Mouse (Mus musculus) retina, adult 2 months (tissue): ENCODE data around the gene Xntrpc.
"Not testable (repeated sequence)": the region's sequence is repeated elsewhere in the genome, so short reads cannot be mapped to it uniquely, and the experiment has no call there.

Source experiments
- DNase-seq: peaks from one replicate; pipeline ENCODE4 v3.0.0-alpha.2; 2012; ENCODE audit warnings: low read depth, low spot score

Gene Xntrpc

DNA sequence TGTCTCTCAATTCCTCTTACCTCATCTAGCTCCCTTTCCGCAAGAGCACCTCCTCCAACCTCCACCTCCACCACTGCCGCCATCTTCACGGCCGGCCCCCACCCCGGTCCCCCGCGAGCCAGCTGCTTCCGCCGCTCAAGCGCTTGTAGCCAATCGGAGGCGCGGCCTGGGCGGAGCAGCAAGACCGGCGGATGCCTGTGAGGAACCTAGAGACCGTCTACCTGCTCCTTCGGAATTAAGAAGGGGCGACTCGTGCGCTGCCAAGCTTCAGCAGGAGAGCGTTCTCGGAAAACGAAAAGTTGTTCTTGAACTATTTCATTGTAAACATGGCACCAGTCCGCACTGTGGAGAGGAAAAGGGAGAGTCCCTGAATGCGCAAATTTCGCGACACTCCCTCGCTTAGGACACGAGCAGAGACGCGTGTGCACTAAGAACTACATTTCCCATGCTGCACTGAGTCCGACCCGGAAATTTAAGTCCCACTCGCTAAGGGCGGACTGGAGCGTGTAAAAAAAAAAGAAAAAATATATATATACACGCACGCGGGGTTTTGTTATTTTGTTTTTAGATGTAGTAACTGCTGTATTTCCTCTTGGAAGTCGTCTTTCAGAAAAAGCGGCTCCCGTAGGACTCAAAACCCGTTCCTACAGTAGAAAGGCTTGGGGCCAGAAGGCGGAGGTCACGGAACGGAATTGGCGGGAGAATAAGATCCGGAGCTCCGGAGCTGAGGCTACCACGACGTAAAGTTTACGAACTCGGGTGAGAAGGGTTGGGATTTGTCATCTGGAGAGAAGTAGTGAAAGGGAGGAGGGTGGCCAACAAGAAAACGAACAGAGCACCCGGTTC lies at the start of gene Xntrpc, which contains the start of the genes Rnf121 and Xndc1:
Gene Xntrpc (plus strand): TSS at position 668 of the 846 bp plus-strand sequence.
Gene Rnf121 (minus strand): TSS at position 424 of the 846 bp plus-strand sequence.
Gene Xndc1 (plus strand): TSS at position 466 of the 846 bp plus-strand sequence.
- peak; percentile 84 for DNase-seq

DNA sequence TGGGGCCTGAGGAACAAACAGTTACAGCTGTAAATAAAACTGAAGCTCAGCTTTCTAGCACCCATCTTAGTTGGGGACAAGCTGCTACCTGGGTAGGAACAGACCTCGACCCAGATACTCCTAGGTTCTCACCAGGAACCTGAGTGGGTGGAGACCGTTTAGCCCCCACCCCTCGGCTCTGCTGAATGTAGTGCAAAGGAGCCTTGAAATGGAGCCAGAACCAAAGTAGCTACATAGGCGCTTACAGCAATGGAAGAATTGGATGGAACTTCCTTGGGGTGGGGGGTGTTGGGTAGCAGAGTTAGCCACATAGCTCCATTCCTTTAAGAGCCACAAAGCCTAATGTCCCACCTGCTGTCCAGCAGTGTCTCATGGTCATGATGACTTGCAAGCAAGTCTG lies 48.6 kb upstream of the Xntrpc start:
- DNase-seq, result no peak

DNA sequence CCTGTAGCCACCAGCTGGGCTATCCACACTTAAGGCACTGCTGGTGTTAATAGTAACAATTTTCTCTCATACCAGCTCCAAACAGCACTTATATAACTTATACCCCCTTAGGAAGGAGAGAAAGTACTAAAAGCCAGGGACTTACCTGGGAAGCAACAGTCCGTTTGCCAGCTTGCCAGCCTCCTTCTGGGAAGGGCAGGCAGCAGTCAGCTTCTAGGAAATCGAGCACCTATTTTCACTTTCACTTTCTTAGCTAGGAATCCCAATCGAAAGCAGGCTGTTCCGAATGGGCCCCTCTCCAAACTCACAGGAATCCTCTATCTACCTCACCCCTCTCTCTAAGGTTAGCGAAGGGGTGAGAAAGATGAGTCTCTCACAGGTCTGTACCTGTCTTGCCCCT lies 48.1 kb upstream of the Xntrpc start:
- no peak for DNase-seq

DNA sequence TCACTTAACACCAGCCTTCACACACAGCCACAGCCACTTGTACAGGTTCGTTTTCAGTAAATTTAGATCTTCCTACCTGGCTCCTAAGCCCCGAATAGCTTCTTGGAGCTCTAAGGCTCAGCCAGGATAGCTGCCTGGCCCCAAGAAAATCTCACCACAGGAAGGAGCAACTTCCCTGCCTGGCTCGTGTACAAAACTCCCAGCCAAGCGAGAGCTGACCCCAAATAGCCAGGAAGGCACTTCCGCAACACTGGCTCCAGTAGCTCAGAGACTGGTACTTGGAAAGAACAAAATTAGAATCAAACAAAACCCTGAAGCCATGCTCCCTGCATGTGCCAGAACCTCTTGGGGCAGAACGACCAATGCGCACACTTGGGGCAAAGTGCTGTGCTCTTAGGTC lies 47.5 kb upstream of the Xntrpc start:
- DNase-seq, result no peak

DNA sequence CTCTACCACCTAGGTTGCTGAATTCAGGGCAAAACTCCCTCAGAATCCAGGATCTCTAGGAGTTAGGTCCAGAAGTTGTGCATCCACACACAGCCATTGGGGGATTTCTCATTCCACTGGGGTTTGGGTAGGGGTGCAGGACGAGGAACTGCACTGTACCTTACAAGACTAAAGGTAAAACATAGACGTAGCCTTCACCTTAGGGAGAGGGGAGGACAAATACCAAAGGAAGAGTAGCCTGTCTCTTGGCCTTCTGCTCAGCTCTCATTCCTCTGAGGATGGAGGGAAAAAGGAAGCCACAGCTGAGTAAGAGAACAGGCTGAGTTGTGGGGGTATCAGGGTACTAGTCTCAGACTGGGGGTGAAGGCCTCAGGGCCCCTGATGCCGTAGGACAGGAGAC lies 46.9 kb upstream of the Xntrpc start, which contains the start of gene Il18bp:
Gene Il18bp (minus strand): TSS at position 101 of the 400 bp plus-strand sequence.
- DNase-seq, result no peak

DNA sequence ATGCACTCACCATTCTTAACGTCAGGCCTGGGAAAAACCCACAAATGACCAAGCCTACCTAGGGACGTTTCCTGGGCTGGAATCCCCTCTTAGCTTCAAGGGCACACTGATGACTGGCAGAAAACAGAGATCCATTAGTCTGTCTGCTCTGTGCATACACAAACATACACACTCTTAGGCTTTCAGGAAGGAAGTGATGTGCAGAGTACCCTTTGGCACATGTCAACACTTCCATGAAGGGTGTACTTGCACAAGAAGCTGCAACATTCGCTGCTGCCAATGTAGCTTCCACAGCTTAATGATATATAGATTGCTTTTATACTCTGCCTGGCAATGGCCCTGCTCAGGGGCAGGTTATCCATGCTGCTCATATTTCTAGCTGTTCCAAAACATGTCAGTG lies 46.2 kb upstream of the Xntrpc start:
- no peak for DNase-seq

DNA sequence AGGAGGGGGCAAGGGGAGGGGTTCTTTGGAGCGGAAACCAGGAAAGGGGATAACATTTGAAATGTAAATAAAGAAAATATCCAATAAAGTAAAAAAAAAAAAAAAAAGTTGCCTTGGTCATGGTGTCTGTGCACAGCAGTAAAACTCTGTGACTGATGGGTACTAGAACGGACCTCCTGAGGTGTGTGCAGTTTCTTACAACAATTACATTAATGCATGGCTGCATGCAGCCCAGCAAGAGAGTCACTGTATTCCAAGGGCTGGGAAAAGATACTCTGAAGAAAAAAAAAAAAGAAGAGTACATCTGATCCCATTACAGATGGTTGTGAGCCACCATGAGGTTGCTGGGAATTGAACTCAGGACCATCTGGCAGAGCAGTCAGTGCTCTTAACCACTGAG lies 44.6 kb upstream of the Xntrpc start:
- DNase-seq, result not testable (repeated sequence)

DNA sequence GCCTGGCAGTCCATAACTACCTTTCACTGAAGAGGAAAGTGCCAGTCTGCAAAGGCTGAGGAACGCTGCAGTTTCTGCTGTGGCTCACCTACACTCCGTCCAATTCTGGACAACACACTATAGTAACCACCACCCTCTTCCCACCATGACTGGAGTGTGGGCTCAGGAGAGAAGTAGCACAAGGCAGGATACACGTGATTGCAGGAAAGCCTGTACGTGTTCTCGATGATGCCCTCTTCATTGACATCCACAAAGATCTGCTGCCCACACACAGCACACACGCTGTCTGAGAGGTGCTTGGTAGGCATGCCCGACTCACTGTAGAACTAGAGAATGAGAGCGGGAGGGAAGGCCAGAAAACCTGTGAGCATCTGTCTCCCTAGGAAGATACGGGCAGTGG lies 41.7 kb upstream of the Xntrpc start:
- no peak for DNase-seq

DNA sequence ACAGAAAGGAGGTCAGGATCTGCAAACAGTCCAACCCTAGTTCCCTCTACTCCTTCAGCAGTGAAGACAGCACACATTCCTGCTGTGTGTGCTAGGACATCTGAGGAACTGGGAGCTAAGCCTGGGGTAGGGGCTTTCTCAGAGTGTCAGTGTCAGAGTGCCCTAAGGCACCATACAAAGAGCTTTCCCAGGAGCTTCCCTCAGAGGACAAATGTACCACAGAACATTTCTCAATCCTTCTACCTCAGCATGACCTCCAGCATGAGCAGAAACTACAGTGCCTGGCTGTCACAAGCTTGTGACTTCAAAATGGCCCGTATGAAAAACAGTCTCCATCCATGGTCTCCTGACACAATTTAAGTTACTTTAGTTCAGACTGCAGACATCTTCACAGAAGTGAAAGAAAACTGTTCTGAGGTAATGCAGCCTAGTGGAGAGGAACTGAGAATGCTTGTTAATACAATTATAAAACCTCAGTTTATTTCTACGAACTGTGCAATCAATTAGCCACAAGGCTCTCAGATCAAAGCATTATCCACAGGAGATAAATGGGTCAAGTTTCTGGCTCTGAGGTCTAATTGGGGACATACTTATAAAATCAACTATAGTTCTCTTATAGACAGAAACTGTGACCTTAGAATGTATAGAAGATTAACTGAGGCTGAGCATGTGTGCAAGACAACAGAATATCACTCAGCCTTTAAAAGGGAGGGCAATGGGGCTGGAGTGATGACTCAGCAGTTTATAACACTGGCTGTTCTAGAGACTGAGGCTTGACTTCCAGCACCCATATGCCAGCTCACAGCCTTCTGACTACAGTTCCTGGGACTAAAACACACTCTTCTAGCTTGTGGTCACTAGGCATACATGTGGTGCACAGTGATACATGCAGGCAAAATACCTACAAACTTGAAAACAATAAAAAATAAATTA lies 40.1 kb upstream of the Xntrpc start:
- no peak for DNase-seq

DNA sequence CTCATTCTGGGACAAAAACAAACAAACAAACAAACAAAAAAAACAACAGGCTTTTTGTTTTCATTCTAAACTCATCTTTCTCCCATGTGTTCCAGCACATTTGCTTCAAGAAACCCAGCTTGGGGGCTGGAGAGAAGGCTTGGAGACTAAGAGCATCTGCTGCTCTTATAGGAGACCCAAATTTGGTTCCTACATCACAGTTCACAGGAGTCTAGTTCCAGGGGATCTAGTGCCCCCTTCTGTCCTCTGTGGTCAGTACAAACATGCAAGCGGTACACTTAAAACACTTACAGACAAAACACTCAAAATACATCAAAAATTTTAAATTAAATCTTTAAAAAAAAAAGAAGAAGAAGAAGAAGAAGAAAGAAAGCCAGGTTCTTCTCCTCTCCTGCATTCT lies 30.6 kb upstream of the Xntrpc start:
- DNase-seq, result no peak

DNA sequence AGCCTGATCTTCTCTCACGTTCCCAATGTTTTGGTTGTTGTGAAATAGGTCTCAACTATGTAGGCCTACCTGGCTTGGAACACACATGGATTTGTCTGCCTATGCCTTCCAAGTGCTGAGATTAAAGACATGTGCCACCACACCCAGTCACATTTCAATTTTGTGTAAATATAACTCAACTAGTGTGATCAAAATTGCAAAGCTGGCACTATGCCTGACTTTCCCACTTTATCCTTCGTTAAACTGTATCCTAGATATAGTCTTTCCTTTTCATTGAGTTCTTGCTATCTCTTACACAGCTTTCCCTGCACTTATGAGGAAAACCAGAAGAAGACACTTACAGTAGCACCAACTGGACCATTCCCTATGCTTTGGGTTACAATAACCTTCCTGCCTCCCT lies 30.0 kb upstream of the Xntrpc start:
- DNase-seq, result no peak

DNA sequence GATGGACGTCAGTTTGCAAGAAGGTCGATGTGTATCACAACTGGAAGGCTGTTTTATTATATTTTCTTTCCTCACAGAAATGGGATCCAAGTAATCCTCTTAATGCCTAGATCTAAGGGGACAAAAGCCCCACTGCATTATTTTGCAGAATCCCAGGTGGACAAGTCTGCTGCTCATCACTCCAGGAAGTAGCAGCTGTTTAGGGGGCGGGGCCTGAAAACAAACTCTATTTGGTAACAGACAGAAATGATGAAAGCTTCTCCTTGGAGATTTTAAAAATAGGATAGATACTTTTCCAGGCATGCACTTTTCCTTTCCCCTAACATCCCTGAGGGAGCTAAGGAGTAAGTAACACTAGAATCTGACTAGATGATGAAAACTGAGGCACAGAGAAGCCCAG lies 28.2 kb upstream of the Xntrpc start:
- DNase-seq, result no peak

DNA sequence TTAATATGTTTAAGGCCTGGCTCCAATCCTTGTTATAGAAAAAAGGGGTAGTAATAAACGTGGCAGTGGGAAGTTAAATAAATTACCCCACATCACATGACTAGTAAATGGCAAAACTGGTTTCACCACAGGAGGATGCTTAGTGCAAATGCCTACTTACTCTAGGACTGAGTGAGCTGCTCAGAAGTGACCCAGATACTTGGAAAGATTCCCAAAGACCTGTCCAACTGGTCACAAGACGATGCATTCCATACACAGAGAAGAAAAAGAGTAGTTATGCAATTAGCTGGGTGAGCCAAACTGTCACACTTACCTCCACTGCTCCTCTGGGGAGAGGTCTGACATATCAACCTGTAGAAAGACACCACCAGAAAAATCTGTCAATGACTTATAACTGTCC lies 23.2 kb upstream of the Xntrpc start:
- DNase-seq, result no peak

DNA sequence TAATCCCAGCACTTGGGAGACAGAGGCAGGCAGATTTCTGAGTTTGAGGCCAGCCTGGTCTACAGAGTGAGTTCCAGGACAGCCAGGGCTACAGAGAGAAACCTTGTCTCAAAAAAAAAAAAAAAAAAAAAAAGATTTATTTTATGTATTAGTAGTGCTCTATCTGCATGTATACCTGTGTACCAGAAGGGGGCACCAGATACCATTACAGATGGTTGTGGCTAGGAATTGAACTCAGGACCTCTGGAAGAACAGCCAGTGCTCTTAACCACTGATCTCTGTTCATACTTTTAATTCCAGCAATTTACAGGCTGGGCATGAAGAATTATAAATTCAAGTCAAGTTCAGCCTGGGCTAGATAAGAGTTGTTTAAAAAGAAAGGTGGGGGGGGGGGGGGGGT lies 17.0 kb upstream of the Xntrpc start:
- not testable (repeated sequence) for DNase-seq

DNA sequence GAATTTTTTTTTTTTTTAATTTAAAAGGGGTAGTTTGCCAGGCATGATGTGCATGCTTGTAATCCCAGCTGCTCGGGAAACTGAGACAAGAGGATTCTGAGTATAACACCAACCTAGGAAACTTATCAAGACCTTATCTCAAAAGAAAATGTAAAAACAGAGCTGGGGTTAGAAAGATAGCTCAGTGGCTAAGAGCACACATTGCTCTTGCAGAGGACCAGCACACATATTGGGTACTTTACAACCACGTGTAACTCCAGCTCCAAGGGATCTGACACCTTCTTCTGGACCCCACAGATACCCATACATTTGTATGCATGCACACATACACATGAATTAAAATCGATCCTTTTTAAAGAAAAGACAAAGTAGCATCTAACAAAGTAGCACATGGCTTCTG lies 4.2 kb upstream of the Xntrpc start:
- DNase-seq, result no peak

DNA sequence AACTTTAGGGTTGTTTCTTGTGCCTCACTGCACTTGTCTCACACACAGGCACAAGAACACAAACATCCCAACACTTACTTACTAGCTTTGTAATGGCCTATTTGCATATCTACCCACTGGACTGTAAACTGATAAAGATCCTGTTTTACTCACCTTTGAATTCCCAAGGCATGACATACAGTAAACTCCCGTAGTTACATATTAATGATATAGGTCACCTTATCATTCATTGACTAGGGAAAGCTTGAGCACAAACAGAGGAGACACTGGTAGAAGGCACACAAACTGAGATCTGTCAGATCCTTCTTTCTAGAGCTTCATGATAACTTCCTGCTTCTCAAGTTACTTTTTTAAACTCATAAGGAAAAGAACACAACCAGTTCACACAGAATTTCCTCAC lies 3.3 kb upstream of the Xntrpc start:
- no peak for DNase-seq

DNA sequence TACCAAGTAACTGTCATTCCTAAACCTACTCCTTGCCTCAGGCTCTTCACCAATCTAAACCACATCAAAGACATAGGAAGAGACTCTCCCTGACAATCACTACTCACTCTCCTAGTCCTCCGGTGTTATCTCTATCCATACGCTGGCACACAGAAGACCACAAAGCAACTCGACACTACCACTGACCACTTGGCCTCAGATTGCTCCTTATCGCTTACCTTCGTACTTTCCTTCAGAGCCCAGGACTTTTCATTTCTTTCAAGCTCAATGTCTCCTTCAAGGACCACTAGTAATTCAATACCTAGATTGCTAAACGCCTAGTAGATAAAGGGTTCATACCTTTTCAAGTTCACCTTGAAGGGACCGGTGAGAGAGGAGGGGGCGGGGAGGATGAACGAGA lies 1.6 kb upstream of the Xntrpc start:
- DNase-seq, result no peak

DNA sequence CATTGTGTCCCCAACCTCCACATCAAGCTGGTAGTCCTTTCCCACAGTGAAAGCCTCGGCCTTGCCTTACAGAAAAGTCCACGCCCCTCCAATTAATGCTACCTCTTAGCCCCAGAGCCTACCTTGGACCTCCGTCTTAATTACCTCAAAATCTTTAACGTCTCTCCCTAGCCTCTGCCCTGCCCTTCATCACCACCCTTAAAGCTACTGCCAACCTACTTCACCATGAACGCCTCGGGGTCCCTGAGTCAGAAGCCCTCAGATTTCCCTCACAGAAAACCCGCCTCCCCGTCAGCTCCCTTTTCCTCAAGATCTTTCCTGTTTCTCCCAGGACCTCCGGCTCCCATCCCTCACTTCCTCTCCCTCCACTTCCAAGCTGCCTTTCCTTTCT lies 863 bp upstream of the Xntrpc start:
- no peak for DNase-seq

DNA sequence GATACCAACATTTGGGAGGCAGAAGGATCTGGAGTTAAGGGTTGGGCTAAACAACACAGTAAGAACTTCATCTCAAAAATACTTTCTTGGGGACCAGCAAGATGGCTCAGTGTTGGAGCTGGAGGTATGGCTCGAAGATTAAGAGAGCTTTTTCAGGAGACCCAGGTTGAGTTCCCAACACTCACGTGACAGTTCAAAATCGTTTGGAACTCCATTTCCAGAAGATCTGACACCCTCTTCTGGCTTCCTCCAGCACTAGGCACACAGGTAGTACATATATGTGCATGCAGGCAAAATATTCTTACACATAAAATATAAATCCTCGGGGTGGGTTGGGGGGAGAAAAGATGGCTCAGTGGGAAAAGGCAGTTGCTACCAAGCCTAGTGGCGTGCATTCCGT lies 850 bp downstream of the Xntrpc start:
- DNase-seq, result no peak

DNA sequence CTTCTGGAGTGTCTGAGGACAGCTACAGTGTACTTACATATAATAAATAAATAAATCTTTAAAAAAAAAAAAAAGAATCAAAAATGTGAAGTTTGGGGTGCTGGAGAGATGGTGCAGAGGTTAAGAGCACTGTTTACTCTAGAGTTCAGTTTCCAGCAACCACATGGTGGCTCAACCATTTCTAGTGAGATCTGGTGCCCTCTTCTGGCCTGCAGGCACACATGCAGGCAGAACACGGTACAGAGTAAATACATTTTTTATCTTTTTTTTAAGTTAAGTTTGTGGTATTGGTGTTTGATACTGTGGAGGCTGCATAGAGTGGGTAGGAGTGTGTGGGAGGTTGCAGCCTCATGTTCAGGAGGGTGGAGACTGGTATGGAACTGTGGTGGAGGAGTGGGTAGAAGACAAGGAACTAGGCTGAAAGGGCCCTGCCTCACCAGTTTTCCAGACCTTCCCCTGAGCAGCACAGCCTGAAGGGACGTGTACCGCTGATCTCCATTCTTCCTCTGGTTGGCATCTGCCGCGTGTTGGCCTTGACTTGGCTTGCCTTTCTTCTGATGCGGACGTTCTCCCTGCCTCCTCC lies 11.3 kb downstream of the Xntrpc start:
- no peak for DNase-seq

DNA sequence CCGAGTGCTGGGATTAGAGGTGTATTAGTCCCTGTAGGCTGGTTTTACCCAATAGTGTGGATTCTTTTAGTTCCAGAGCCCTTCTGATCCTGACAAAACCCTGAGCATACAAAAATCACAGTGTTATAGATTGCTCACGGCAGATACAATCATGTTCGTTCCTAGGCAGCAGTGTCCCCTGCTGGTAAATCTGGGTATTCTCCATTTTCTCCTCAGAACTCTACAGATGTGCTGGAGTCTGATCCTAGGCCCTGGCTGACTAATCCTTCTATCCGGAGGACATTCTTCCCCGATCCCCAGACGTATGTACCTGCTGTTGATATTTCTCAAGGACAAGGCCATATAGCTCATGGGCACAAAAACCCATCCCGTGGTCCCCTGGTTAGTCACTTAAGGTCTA lies 13.0 kb downstream of the Xntrpc start:
- no peak for DNase-seq

DNA sequence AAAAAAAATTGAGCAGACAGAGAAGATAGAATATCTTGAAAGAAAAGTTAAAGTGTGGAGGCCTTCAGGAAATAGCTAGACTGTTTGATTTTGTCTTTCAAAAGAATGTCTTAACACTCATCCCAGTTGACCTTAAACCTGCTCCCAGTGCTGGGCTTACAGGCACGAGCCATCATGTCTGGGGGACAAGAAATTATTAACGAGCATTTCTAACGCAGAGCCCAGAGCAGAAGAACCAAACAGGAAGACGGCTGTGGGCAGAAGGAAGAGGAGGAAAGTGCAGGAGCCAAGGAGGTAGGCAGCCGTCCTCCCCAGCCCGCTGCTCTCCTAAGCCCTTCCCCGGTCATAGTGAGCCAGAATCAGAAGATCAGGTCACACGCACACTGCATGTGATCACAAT lies 14.8 kb downstream of the Xntrpc start:
- DNase-seq, result no peak
